Mouse (Mus musculus): ENCODE measurements around the gene Dgat2. TPM values are rescaled to one million over a fixed set of nuclear protein-coding genes. Genes with fewer than 3 reads are reported as not detected.
A peak's percentile ranks its signal among the peaks of the same experiment; 100 is the strongest.

Dgat2 gene
- total RNA-seq, 2 experiments from 2014 or later, result 34.5 to 55.3 TPM

GRCm38 (mm10) chr7:99164873-99165410 lies 17.6 kb downstream of the Dgat2 start:
- DNase-seq (ENCODE audit: low spot score in 2 of 2), result no peak

GRCm38 (mm10) chr7:99162462-99162861 lies 20.1 kb downstream of the Dgat2 start:
- DNase-seq (ENCODE audit: low spot score in 2 of 2), result no peak

- no peak for DNase-seq (ENCODE audit: low spot score in 2 of 2)
These were observed 20.6 kb downstream of the Dgat2 start for GRCm38 (mm10) chr7:99161961-99162360.

- DNase-seq (ENCODE audit: low spot score in 2 of 2), result no peak
These were observed 21.0 kb downstream of the Dgat2 start for GRCm38 (mm10) chr7:99161529-99161928.

- DNase-seq (ENCODE audit: low spot score in 2 of 2), result no peak
These were observed 21.5 kb downstream of the Dgat2 start for GRCm38 (mm10) chr7:99160995-99161394.

- DNase-seq (ENCODE audit: low spot score in 2 of 2), result no peak
These were observed 23.1 kb downstream of the Dgat2 start for GRCm38 (mm10) chr7:99159446-99159845.

- DNase-seq (ENCODE audit: low spot score in 2 of 2), result no peak
These were observed 23.6 kb downstream of the Dgat2 start for GRCm38 (mm10) chr7:99158904-99159303.

GRCm38 (mm10) chr7:99158011-99158410 lies 24.5 kb downstream of the Dgat2 start:
- no peak for DNase-seq (ENCODE audit: low spot score in 2 of 2)

GRCm38 (mm10) chr7:99156737-99157136 lies 25.8 kb downstream of the Dgat2 start:
- no peak for DNase-seq (ENCODE audit: low spot score in 2 of 2)

- DNase-seq (ENCODE audit: low spot score in 2 of 2), result no peak
These were observed 26.9 kb downstream of the Dgat2 start for GRCm38 (mm10) chr7:99155311-99156289.

- no peak for DNase-seq (ENCODE audit: low spot score in 2 of 2)
These were observed 27.8 kb downstream of the Dgat2 start for GRCm38 (mm10) chr7:99154648-99155151.

GRCm38 (mm10) chr7:99153686-99154202 lies 28.8 kb downstream of the Dgat2 start:
- DNase-seq (ENCODE audit: low spot score in 2 of 2), result no peak

GRCm38 (mm10) chr7:99152756-99153155 lies 29.8 kb downstream of the Dgat2 start:
- no peak for DNase-seq (ENCODE audit: low spot score in 2 of 2)

- peak; percentile 76 to 93 for DNase-seq (ENCODE audit: low spot score in 2 of 2)
These were observed 31.2 kb downstream of the Dgat2 start for GRCm38 (mm10) chr7:99151342-99151741.

GRCm38 (mm10) chr7:99149017-99149416 lies 33.5 kb downstream of the Dgat2 start:
- no peak for DNase-seq (ENCODE audit: low spot score in 2 of 2)

GRCm38 (mm10) chr7:99147494-99147893 lies 35.0 kb downstream of the Dgat2 start:
- DNase-seq (ENCODE audit: low spot score in 2 of 2), result no peak

GRCm38 (mm10) chr7:99146906-99147305 lies 35.6 kb downstream of the Dgat2 start:
- DNase-seq (ENCODE audit: low spot score in 2 of 2), result no peak

GRCm38 (mm10) chr7:99146011-99146410 lies 36.5 kb downstream of the Dgat2 start:
- DNase-seq (ENCODE audit: low spot score in 2 of 2), result no peak

GRCm38 (mm10) chr7:99144616-99145015 lies 37.9 kb downstream of the Dgat2 start:
- DNase-seq (ENCODE audit: low spot score in 2 of 2), result no peak

- DNase-seq (ENCODE audit: low spot score in 2 of 2), result no peak
These were observed 39.3 kb downstream of the Dgat2 start for GRCm38 (mm10) chr7:99143244-99143643.

- no peak for DNase-seq (ENCODE audit: low spot score in 2 of 2)
These were observed 40.5 kb downstream of the Dgat2 start for GRCm38 (mm10) chr7:99141919-99142606.

All from adrenal gland, postnatal 4 days (tissue).